Mouse (Mus musculus) stomach, embryonic 16.5 days (tissue): ENCODE results near the gene Tpte. TPM values are rescaled to one million over a fixed set of nuclear protein-coding genes. Genes with fewer than 3 reads are reported as not detected.

ENCODE experiments used
- ATAC-seq: fragments of 200-750 bp; cut with Nextera tagmentation; 2 replicates; pipeline ENCODE4 v1.8.0; 2017; ENCODE audit warnings: moderate number of reproducible peaks, moderate TSS enrichment; ENCODE audit not compliant: insufficient read depth, low FRiP score
- H3K27ac ChIP-seq: fragments of 300-500 bp; sonication (generic); 2 replicates; pipeline ENCODE4 v1.5.1; 2014; ENCODE audit warnings: low read length
- H3K27me3 ChIP-seq: fragments of 300-500 bp; sonication (generic); 2 replicates; pipeline ENCODE4 v1.6.1; 2014; ENCODE audit warnings: low read length, control low read depth, mixed read lengths; ENCODE audit not compliant: control insufficient read depth, insufficient read depth
- H3K36me3 ChIP-seq: fragments of 300-500 bp; sonication (generic); 2 replicates; pipeline ENCODE4 v1.6.1; 2014; ENCODE audit warnings: low read length; ENCODE audit not compliant: control insufficient read depth, insufficient read depth
- H3K4me1 ChIP-seq: fragments of 300-500 bp; sonication (generic); 2 replicates; pipeline ENCODE4 v1.6.1; 2014; ENCODE audit warnings: low read length, control low read depth, mixed read lengths; ENCODE audit not compliant: control insufficient read depth, insufficient read depth
- H3K4me2 ChIP-seq: fragments of 300-500 bp; sonication (generic); 2 replicates; pipeline ENCODE4 v1.6.1; 2014; ENCODE audit warnings: low read depth, low read length, mixed read lengths
- H3K4me3 ChIP-seq: fragments of 300-500 bp; sonication (generic); replicated peaks from 2 replicates; pipeline ENCODE4 v1.5.1; 2014; ENCODE audit warnings: mild to moderate bottlenecking, low read length
- H3K9ac ChIP-seq: fragments of 300-500 bp; sonication (generic); 2 replicates; pipeline ENCODE4 v1.6.1; 2014; ENCODE audit warnings: low read length
- H3K9me3 ChIP-seq: fragments of 300-500 bp; sonication (generic); replicated peaks from 2 replicates; pipeline ENCODE4 v1.6.1; 2016; ENCODE audit warnings: low read length, control low read depth; ENCODE audit not compliant: control insufficient read depth
- WGBS: fragments of 180-500 bp; shearing (Covaris S2); extraction: QIAGEN DNeasy Blood & Tissue Kit; methylation state at CpG from one replicate; pipeline ENCODE4 v1.1.7; 2014; 5-methylcytosine and 5-hydroxymethylcytosine counted together
- polyA plus RNA-seq: library from polyadenylated mRNA; unstranded; fragments of >200 nt; fragmentation: Nextera tagmentation; extraction: Ambion mirVana; gene quantifications from 2 replicates; pipeline ENCODE4 v1.2.1, GENCODE M21; 2015

Gene Tpte
- polyA plus RNA-seq, result not detected in 2 replicates

- WGBS, result 29% methylated on average over 2 of the region's 2 CpGs
- Histone ChIP-seq H3K4me2 (no peak within 1 kb of the TSS), H3K9ac (no peak within 1 kb of the TSS), H3K27me3 (no peaks in the 10 kb centered on the region), H3K4me3 (no peak within 1 kb of the TSS), H3K9me3 (no peaks in the 10 kb centered on the region), H3K4me1 (no peaks in the 10 kb centered on the region), H3K27ac (no peak within 1 kb of the TSS), H3K36me3 (no peaks in the 10 kb centered on the region)
- ATAC-seq, result no peak
Observed at GRCm38 (mm10) chr8:22282999-22283491, at the start of gene Tpte. Gene Tpte, plus strand, starts transcription at chr8:22283441.

- no peak for ATAC-seq
- Histone ChIP-seq H3K27ac (no peak overlapping the region), H3K4me2 (no peak overlapping the region), H3K4me3 (no peak overlapping the region), H3K4me1 (no peaks in the 10 kb centered on the region), H3K9me3 (no peaks in the 10 kb centered on the region), H3K27me3 (no peaks in the 10 kb centered on the region), H3K9ac (no peak overlapping the region), H3K36me3 (no peaks in the 10 kb centered on the region)
- 86% methylated on average over 9 of the region's 9 CpGs for WGBS
Observed at GRCm38 (mm10) chr8:22242986-22243385, 40.3 kb upstream of the Tpte start.

- no peaks in the 10 kb centered on the region for H3K36me3 ChIP-seq
- no peak overlapping the region for H3K9ac ChIP-seq
- no peaks in the 10 kb centered on the region for H3K27me3 ChIP-seq
- 59% methylated on average over 1 of the region's 1 CpGs for WGBS
- H3K4me3 ChIP-seq, result no peak overlapping the region
- no peak overlapping the region for H3K27ac ChIP-seq
- no peaks in the 10 kb centered on the region for H3K9me3 ChIP-seq
- no peak overlapping the region for H3K4me2 ChIP-seq
- no peak for ATAC-seq
- H3K4me1 ChIP-seq, result no peaks in the 10 kb centered on the region
Observed at GRCm38 (mm10) chr8:22245663-22246062, 37.6 kb upstream of the Tpte start.

GRCm38 (mm10) chr8:22247956-22248355, 35.3 kb upstream of the Tpte start:
- H3K9me3 ChIP-seq, result no peaks in the 10 kb centered on the region
- no peak overlapping the region for H3K4me3 ChIP-seq
- no peak overlapping the region for H3K27ac ChIP-seq
- no peaks in the 10 kb centered on the region for H3K27me3 ChIP-seq
- no peak for ATAC-seq
- H3K4me2 ChIP-seq, result no peak overlapping the region
- H3K9ac ChIP-seq, result no peak overlapping the region
- WGBS, result 87% methylated on average over 12 of the region's 12 CpGs
- no peaks in the 10 kb centered on the region for H3K36me3 ChIP-seq
- no peaks in the 10 kb centered on the region for H3K4me1 ChIP-seq

GRCm38 (mm10) chr8:22249080-22249479, 34.2 kb upstream of the Tpte start:
- Histone ChIP-seq H3K27me3 (no peaks in the 10 kb centered on the region), H3K9ac (no peak overlapping the region), H3K9me3 (no peaks in the 10 kb centered on the region), H3K4me2 (no peak overlapping the region), H3K36me3 (no peaks in the 10 kb centered on the region), H3K4me3 (no peak overlapping the region), H3K27ac (no peak overlapping the region), H3K4me1 (no peaks in the 10 kb centered on the region)
- WGBS, result 70% methylated on average over 9 of the region's 9 CpGs
- no peak for ATAC-seq

- Histone ChIP-seq H3K9me3 (no peaks in the 10 kb centered on the region), H3K9ac (no peak overlapping the region), H3K4me3 (no peak overlapping the region), H3K4me2 (no peak overlapping the region), H3K27ac (no peak overlapping the region), H3K4me1 (peaks cover 5% of the 10 kb centered on the region), H3K36me3 (peaks cover 6% of the 10 kb centered on the region), H3K27me3 (no peaks in the 10 kb centered on the region)
- ATAC-seq, result no peak
- WGBS, result 84% methylated on average over 18 of the region's 18 CpGs
Observed at GRCm38 (mm10) chr8:22258946-22259450, 24.2 kb upstream of the Tpte start.

GRCm38 (mm10) chr8:22259531-22259930, 23.7 kb upstream of the Tpte start:
- H3K4me2 ChIP-seq, result no peak overlapping the region
- peaks cover 6% of the 10 kb centered on the region for H3K36me3 ChIP-seq
- WGBS, result 85% methylated on average over 12 of the region's 12 CpGs
- H3K4me3 ChIP-seq, result no peak overlapping the region
- ATAC-seq, result no peak
- no peak overlapping the region for H3K9ac ChIP-seq
- H3K9me3 ChIP-seq, result no peaks in the 10 kb centered on the region
- peaks cover 5% of the 10 kb centered on the region for H3K4me1 ChIP-seq
- H3K27ac ChIP-seq, result no peak overlapping the region
- no peaks in the 10 kb centered on the region for H3K27me3 ChIP-seq

- Histone ChIP-seq H3K4me2 (no peak overlapping the region), H3K9me3 (no peaks in the 10 kb centered on the region), H3K4me3 (no peak overlapping the region), H3K27me3 (no peaks in the 10 kb centered on the region), H3K9ac (no peak overlapping the region), H3K27ac (no peak overlapping the region; the same call in 1 of the 2 replicates), H3K36me3 (peaks cover 6% of the 10 kb centered on the region), H3K4me1 (peaks cover 5% of the 10 kb centered on the region)
- 21% methylated on average over 9 of the region's 9 CpGs for WGBS
- no peak; the same call in 1 of the 2 replicates for ATAC-seq
Observed at GRCm38 (mm10) chr8:22260091-22260722, 23.0 kb upstream of the Tpte start.

- Histone ChIP-seq H3K27me3 (no peaks in the 10 kb centered on the region), H3K9me3 (no peaks in the 10 kb centered on the region), H3K9ac (no peak overlapping the region), H3K4me3 (no peak overlapping the region), H3K4me1 (peaks cover 5% of the 10 kb centered on the region), H3K36me3 (peaks cover 6% of the 10 kb centered on the region), H3K27ac (no peak overlapping the region), H3K4me2 (no peak overlapping the region)
- 86% methylated on average over 3 of the region's 3 CpGs for WGBS
- no peak for ATAC-seq
Observed at GRCm38 (mm10) chr8:22262267-22262666, 21.0 kb upstream of the Tpte start.
